ENCODE assay signal across 25 mouse cellular contexts in the genomic region with DNA sequence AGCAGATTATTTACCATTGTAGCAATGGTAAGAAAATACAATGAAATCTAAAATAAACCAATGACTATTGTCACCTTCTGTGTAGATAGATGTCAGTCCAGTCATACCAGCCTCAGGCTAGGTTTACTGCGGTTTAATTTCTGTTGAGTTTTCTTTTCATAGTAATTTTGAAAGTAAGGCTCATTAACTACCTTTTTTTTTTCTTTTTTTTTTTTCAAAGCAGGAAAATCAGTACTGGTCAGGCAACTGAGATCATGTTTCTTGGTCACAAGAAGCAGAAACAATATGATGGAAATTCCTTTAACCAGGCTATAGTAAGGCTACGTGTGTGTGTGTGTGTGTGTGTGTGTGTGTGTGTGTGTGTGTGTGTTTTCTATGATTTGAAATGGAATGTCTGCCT.
"Had no signal": no experiment of that assay in that cellular context is flagged by ENCODE, and none has a peak within 500 bp of the region (broad histone marks: within the 10 kb centered on the region; RNA-seq: fewer than 3 reads in every experiment).

No protein-coding gene starts in this region.

- H3K4me1 ChIP-seq: heart, embryonic 10.5 days; heart, embryonic 12.5 days; hindbrain, embryonic 13.5 days; hindbrain, embryonic 15.5 days; kidney, embryonic 15.5 days; limb, embryonic 13.5 days; limb, embryonic 15.5 days; liver, embryonic 12.5 days had no signal

- H3K4me3 ChIP-seq: gastrocnemius, adult 2 months; heart, embryonic 10.5 days; heart, embryonic 12.5 days; hindbrain, embryonic 13.5 days; hindbrain, embryonic 15.5 days; kidney, embryonic 15.5 days; limb, embryonic 13.5 days; limb, embryonic 15.5 days; liver, embryonic 12.5 days had no signal

- H3K36me3 ChIP-seq: heart, embryonic 10.5 days; heart, embryonic 12.5 days; hindbrain, embryonic 13.5 days; hindbrain, embryonic 15.5 days; kidney, embryonic 15.5 days; limb, embryonic 13.5 days; limb, embryonic 15.5 days; liver, embryonic 12.5 days had no signal

- H3K4me2 ChIP-seq: heart, embryonic 12.5 days; hindbrain, embryonic 13.5 days; hindbrain, embryonic 15.5 days; kidney, embryonic 15.5 days; limb, embryonic 13.5 days; limb, embryonic 15.5 days; liver, embryonic 12.5 days had no signal

- H3K9me3 ChIP-seq: heart, embryonic 10.5 days; heart, embryonic 12.5 days; hindbrain, embryonic 13.5 days; hindbrain, embryonic 15.5 days; kidney, embryonic 15.5 days; limb, embryonic 13.5 days; limb, embryonic 15.5 days; liver, embryonic 12.5 days had no signal

- H3K27ac ChIP-seq: gastrocnemius, adult 2 months; heart, embryonic 10.5 days; hindbrain, embryonic 13.5 days; hindbrain, embryonic 15.5 days; hindbrain, postnatal 0 days; kidney, embryonic 15.5 days; kidney, postnatal 0 days; limb, embryonic 13.5 days; limb, embryonic 15.5 days; liver, embryonic 12.5 days; liver, embryonic 14.5 days had no signal

- H3K27me3 ChIP-seq: heart, embryonic 12.5 days; hindbrain, embryonic 13.5 days; hindbrain, embryonic 15.5 days; kidney, embryonic 15.5 days; limb, embryonic 13.5 days; limb, embryonic 15.5 days; liver, embryonic 12.5 days had no signal

- H3K9ac ChIP-seq: heart, embryonic 12.5 days; hindbrain, embryonic 13.5 days; hindbrain, embryonic 15.5 days; kidney, embryonic 15.5 days; limb, embryonic 13.5 days; limb, embryonic 15.5 days; liver, embryonic 12.5 days; liver, embryonic 14.5 days had no signal

- DNase-seq: gastrocnemius, adult 2 months; gastrocnemius, postnatal 10 days; gastrocnemius, postnatal 25 days; heart, adult 18-20 months; heart, postnatal 14 days; heart, postnatal 36 days; kidney, adult 11 months; kidney, adult 2 months; kidney, adult 9 months; kidney, postnatal 14 days; kidney, postnatal 36 days; layer of hippocampus, adult 9-11 months; layer of hippocampus, postnatal 36 days; left cerebral cortex, postnatal 4 days had no signal
